Mouse (Mus musculus) CD4-positive, CD25-positive, alpha-beta regulatory T cell, adult 2 months (primary cell): ENCODE data around the gene Pou6f1.
A peak's percentile ranks its signal among the peaks of the same experiment; 100 is the strongest.
"Not testable (repeated sequence)": the region's sequence is repeated elsewhere in the genome, so short reads cannot be mapped to it uniquely, and the experiment has no call there.

ENCODE experiments used
- DNase-seq: peaks from one replicate; pipeline ENCODE4 v3.0.0-alpha.2; 2012; ENCODE audit warnings: low read depth, low spot score

The Pou6f1 gene

GRCm38 (mm10) chr15:100619200-100619599 is 19.4 kb upstream of the Pou6f1 start:
- no peak for DNase-seq

GRCm38 (mm10) chr15:100616221-100616620 is 16.4 kb upstream of the Pou6f1 start:
- DNase-seq = no peak

DNA sequence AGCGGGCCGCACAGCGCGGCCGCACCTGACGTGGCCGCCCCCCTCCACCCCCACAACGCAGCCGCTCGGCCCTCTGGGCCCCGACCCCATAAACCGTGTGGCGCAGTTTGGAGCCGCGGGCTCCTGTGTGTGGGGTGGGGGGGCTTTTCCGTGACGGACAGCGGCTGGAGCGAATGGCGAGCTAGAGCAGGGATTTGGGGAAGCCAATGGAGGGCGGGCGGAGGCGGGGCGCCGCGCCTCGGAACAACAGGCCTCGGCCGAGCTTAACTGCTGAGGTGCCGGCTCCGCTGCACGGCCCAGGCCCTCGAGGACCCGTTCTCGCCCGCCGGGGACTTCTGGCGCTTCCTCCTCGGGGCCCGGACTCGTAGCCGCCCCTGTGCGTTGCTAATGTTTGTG is 16.0 kb upstream of the Pou6f1 start:
- DNase-seq = peak; percentile 95

- DNase-seq = peak; percentile 100
Measured at GRCm38 (mm10) chr15:100614996-100615824, 15.4 kb upstream of the Pou6f1 start, which contains the start of gene Dazap2. Dazap2 (plus strand) TSS chr15:100615349.

- no peak for DNase-seq
Measured at GRCm38 (mm10) chr15:100614218-100614995, 14.6 kb upstream of the Pou6f1 start.

DNA sequence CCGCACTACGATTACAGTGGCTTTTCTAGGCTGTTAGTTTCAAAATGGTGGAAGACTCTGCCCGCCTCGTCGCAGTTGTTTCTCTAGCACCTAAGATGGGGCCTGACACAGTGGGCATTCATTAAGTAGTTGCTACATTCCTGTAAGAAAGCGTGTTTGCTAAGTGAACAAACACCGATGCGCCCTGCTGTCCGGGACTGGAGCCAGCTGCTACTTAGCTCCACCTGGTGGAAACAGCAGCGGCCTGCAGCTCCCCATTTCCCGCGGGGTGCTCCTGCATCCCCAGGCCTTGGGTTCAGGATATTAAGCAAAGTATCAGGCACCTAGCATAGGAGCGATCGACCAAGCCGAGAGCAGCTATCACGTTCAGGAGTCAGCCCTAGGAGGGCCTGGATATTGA is 13.8 kb upstream of the Pou6f1 start:
- peak; percentile 87 for DNase-seq

DNA sequence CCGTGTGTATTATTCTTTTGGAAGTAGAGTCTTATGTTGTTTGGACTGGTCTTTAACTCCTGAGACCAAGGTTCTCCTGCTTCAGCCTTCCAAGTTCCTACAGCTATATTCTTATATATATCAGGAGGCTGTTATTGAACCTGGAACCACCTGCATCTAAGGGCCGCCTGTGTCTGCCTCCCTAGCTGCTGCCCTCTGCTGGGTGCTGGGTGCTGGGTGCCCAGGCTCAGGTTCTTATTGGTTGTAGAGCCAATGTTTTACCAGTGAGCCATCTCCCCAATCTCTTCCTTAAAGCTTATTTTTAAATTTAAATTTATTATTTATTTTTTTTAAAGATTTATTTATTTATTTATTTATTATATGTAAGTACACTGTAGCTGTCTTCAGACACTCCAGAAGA is 12.6 kb upstream of the Pou6f1 start:
- peak; percentile 77 for DNase-seq

- DNase-seq = no peak
Measured at GRCm38 (mm10) chr15:100611951-100612350, 12.2 kb upstream of the Pou6f1 start.

DNA sequence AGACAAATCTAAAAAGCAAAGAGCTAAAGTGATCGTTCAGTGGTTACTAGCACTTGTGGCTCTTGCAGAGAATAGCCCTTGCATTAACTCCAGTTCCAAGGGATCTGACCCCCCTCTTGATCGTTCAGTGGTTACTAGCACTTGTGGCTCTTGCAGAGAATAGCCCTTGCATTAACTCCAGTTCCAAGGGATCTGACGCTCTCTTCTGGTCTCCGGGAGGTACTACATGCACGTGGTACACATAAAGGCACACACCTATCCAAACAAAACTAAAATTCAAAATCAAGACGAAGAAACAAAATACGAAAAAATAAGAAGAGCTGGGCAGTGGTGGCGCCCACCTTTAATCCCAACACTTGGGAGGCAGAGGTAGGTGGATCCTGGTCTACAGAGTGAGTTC is 6.9 kb upstream of the Pou6f1 start:
- not testable (repeated sequence) for DNase-seq

GRCm38 (mm10) chr15:100601669-100602068 is 1.9 kb upstream of the Pou6f1 start:
- no peak for DNase-seq

DNA sequence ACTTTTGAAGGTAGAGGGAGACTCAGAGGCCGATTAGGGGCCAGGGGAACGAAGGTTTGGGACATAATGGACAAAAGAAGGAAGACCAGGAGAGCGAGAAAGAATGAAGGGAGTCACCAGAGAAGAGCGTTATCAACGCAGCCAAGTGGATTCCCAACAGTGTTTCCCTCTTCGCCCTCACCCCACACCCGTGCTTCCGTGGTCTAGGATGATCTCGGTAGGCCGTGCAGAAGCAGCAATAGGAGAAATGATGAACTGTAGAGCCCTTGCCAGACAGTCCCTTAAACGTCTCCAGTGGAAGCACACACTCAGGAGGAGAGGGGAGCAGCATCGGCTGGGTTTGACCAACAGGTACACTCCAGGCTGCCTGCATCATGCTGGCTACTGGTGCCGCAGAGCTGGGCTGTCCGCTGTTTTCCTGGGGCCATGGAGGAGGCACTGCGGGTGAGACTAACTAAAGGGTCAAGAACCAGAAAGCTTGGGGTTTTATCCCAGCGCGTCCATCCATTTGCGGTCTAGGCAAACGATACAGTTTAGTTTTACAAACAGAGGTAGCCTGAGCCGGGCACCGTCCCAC is 1.0 kb upstream of the Pou6f1 start:
- DNase-seq = no peak

- DNase-seq = peak; percentile 90
Measured at GRCm38 (mm10) chr15:100600047-100600695, 387 bp upstream of the Pou6f1 start.

DNA sequence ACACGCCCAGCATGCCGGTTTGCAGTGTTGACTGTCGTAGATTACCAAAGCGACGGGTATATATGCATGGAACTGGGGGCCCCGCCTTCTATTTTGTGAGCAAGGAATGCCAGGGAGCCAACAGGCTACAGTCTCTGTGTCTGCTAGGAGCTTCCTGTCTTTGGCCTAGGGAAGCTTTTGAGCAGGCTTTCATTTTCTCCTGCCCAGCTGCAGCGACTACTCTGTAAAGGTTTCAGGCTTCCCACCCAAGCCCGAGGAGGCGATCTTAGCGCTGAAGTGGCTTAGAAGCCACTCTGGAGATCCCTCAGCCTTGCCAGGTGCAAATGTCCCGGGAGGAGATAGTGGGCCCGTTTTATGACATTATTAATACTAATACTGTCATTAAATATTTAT is 905 bp downstream of the Pou6f1 start:
- DNase-seq = peak; percentile 73

DNA sequence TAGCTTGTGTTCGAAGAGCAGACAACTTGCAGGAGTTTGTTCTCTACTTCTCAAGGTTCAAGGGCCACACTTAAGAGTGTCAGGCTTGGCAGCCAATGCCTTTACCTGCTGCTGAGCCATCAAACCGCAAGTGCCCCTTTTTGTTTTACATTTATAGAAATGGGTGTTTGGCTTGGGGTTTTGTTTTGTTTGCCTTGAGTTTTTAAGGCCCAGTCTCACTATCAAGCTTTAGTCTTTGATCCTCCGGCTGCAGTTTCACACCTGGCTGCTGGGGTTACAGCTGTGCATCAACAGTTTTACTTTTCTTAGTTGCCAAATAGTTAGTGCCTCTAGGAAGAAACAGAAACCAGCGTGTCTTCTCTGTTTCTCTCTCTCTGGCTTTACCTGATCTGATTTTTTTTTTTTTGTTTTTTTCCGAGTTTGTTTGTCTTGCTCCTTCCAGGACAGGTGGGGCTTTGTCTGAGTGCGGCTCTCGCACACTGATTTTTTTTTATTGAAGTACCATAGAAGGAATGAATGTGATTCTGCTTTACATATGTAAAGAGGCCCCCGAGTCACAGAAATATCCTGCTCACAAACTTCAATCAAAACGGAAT is 1.4 kb downstream of the Pou6f1 start:
- peak; percentile 64 for DNase-seq

GRCm38 (mm10) chr15:100592817-100593216 is 7.0 kb downstream of the Pou6f1 start:
- no peak for DNase-seq

DNA sequence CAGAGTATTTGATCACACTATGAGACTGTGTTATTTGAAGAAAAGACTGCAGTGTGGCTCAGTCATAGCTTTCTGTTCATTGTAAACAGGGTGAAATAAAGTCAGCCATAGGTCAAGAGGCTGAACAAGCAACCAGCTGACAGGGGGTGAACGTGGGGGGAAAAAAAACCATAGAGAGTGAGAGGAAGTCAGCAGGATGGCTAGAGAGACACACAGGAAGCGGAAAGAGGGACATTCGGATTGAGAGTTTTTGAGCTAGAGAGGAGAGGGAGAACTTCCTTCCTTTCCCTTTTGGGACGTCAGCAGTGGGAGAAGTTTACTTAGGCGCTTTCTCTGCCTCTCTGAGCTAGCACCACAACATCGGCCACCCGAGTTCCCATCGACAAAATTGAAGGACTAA is 9.3 kb downstream of the Pou6f1 start:
- no peak for DNase-seq

DNA sequence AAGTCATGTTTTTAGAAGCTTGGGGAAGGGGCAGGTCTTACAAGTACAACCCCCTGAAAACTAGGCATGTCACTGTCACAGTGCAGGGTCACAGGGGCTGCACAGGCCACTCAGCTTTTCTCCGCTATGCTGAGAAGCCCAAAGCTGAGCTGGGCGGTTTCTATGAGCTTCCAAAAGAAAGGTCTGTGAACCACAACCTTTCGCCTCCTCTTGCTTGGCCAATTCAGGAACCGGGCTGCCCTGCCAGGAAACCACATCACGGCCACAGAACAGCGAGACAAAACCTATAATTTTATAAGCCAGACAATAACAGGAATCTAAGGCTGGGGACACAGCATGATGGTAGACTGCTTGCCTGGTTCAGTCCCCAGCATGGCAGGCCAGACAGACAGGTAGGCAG is 11.5 kb downstream of the Pou6f1 start:
- DNase-seq = no peak

DNA sequence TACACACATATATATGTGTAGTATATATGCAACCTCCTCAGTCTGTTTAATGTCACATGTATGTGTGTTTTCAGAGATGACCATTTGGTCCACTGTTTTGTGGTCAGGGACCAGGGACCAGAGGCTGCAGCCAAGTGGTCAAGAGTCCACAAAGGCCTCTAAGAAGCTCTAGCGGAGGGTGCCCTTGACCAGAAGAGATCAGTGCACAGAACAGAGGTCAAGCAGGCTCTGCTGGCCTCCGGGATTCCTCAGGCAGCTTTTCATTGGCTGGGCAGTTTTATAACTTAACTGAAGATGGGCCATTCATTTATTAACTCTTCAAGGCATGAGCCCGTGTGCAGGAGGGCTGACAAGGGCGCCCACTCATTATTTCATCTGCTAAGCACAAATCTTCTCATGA is 12.6 kb downstream of the Pou6f1 start:
- no peak for DNase-seq

GRCm38 (mm10) chr15:100585931-100586330 is 13.9 kb downstream of the Pou6f1 start:
- no peak for DNase-seq

- no peak for DNase-seq
Measured at GRCm38 (mm10) chr15:100580108-100580507, 19.7 kb downstream of the Pou6f1 start.

DNA sequence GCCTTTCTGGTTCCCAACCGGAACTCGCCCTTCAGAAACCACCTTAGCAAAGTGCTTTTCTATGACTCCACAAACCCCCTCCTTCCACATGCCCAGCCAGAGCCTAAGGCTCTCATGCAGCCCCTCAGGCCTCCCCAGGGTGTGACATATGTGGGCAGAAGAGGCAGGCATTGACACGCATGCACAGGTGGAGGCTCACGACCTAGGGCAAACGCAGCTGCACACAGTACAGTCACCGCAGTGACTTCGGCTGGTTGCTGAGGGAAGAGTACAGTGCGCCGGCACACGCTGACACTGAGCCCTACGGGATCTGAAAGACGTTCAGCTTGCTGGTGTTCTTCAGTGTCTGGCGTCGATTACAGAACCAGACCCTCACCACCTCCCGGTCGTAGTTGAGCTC is 21.8 kb downstream of the Pou6f1 start:
- DNase-seq = no peak

DNA sequence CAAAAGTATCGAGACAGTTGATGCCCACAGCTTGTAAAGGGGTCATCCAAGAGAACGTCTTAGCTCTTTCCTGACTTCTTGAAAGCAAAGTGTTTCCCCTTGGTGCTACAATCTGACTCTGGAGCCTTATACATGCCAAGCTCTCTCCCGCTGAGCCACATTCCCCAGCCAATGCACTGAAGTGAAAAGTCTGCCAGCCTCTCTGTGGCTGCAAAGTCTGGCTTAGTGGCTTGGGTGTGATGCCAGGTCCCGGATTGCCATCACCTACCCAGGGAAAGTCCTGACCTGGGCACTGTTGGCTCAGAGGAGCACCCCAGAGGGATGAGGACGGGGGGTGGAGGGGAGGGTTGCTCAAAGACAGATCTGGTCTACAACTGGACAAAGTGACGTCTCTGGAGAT is 23.0 kb downstream of the Pou6f1 start:
- no peak for DNase-seq
